ENCODE assay signal across 10 mouse cellular contexts in genomic region chr10:103253842-103254803, GRCm38 (mm10). TPM values are rescaled to one million over a fixed set of nuclear protein-coding genes. Genes with fewer than 3 reads are reported as not detected.
A peak's percentile ranks its signal among the peaks of the same experiment; 100 is the strongest.
DNase-seq lines count a peak whose midpoint lies in the region; ATAC-seq and TF ChIP-seq lines count a peak whose summit lies in the region.
"Had no signal": no experiment of that assay in that cellular context is flagged by ENCODE, and none has a peak within 500 bp of the region (broad histone marks: within the 10 kb centered on the region; RNA-seq: fewer than 3 reads in every experiment).

No protein-coding gene starts in this region.

- 42% methylated on average over 5 of the region's 5 CpGs for WGBS in lung, embryonic 14.5 days
- 59% methylated on average over 5 of the region's 5 CpGs for WGBS in forebrain, embryonic 15.5 days

- no peaks in the 10 kb centered on the region for H3K9me3 ChIP-seq in lung, embryonic 14.5 days (ENCODE audit: low read depth, low read length)
- H3K9me3 ChIP-seq in forebrain, embryonic 15.5 days, result no peaks in the 10 kb centered on the region

- no peak overlapping the region for H3K4me3 ChIP-seq in lung, embryonic 14.5 days (ENCODE audit: low read depth, low read length)
- no peak overlapping the region for H3K4me3 ChIP-seq in forebrain, embryonic 15.5 days

- H3K27me3 ChIP-seq in lung, embryonic 14.5 days (ENCODE audit: insufficient read depth, low read length), result no peaks in the 10 kb centered on the region
- no peaks in the 10 kb centered on the region for H3K27me3 ChIP-seq in forebrain, embryonic 15.5 days

- H3K27ac ChIP-seq in lung, embryonic 14.5 days (ENCODE audit: low read depth), result no peak overlapping the region
- no peak overlapping the region for H3K27ac ChIP-seq in forebrain, embryonic 15.5 days (replicated peaks)

- ATAC-seq in lung, embryonic 14.5 days (ENCODE audit: insufficient read depth), result no peak
- peak; percentile 79 for ATAC-seq in forebrain, embryonic 15.5 days (replicated peaks)
- ATAC-seq in inflammation-experienced regulatory T-cells, adult 6 months, result no peak

- peak; percentile 55 for DNase-seq in cerebellum, adult 9-10 months
- no peak for DNase-seq in cerebellum, postnatal 36 days
- DNase-seq in lung, embryonic 14.5 days, result peak; percentile 83
- no peak for DNase-seq in lung, postnatal 4 days
- peak; percentile 32 for DNase-seq in retina, adult 2 months (ENCODE audit: low read depth, low spot score)
- DNase-seq in thymus, postnatal 36 days, result no peak
- DNase-seq: gastrocnemius, postnatal 25 days had no signal

- no peaks in the 10 kb centered on the region for H3K36me3 ChIP-seq in lung, embryonic 14.5 days (ENCODE audit: insufficient read depth)
- no peaks in the 10 kb centered on the region for H3K36me3 ChIP-seq in forebrain, embryonic 15.5 days

- H3K4me2 ChIP-seq in lung, embryonic 14.5 days, result no peak overlapping the region
- no peak overlapping the region for H3K4me2 ChIP-seq in forebrain, embryonic 15.5 days (replicated peaks)

- peak; percentile 55 for TF ChIP-seq CTCF in lung, embryonic 14.5 days (IDR thresholded peaks at IDR 0.05; ENCODE audit: low read depth)

- H3K4me1 ChIP-seq in lung, embryonic 14.5 days (ENCODE audit: insufficient read depth), result no peaks in the 10 kb centered on the region
- no peaks in the 10 kb centered on the region for H3K4me1 ChIP-seq in forebrain, embryonic 15.5 days

- H3K9ac ChIP-seq in lung, embryonic 14.5 days, result no peak overlapping the region
- no peak overlapping the region for H3K9ac ChIP-seq in forebrain, embryonic 15.5 days (replicated peaks)

RNA-seq across cellular contexts. Expression of gene Lrriq1, which starts 18.0 kb away (rescaled TPM):
- polyA plus RNA-seq in lung, embryonic 14.5 days (2014; fragmentation: Nextera tagmentation; extraction: Ambion mirVana), result 0.17 and 0.55 TPM in 2 replicates
- polyA plus RNA-seq in forebrain, embryonic 15.5 days (2015; fragmentation: Nextera tagmentation; extraction: Ambion mirVana), result 2.6 and 4.7 TPM in 2 replicates
- not detected for polyA plus RNA-seq in inflammation-experienced regulatory T-cells, adult 6 months (2017; shearing (Covaris generic))
- polyA plus RNA-seq: liver, embryonic 16.5 days had no signal

Comparison
In these comparisons a context has a peak if more than half of its experiments do, and no peak if none do; other contexts are left out.
1. DNase-seq: peak in cerebellum, adult 9-10 months (single experiment), lung, embryonic 14.5 days (single experiment) and retina, adult 2 months (single experiment); none in cerebellum, postnatal 36 days (0 of 2), lung, postnatal 4 days (0 of 2) and thymus, postnatal 36 days (0 of 2).